Mouse (Mus musculus): Measurements from ENCODE around the gene Hnrnpk.
"Not testable (repeated sequence)": the region's sequence is repeated elsewhere in the genome, so short reads cannot be mapped to it uniquely, and the experiment has no call there.

Gene Hnrnpk

DNA sequence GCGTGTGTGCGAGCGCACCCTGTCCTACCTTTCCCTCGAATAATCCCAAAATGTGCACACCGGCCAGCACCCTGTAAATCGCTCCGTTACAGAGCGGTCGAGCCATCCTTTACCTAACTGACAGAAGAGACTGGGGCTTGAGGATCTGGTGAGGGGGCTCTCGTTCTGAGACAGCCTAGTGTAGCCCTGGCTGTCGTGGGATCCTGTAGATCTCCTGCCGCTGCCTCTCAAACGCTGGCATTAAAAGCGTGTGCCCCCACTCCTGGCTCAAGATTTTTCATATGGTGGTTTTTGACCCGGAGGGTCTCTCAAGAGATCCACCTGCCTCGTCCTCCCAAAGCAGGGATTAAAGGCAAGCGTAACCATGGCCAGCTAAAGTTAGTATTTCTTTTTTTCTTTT, at the start of gene Hnrnpk:
Gene Hnrnpk (minus strand): TSS at position 101 of the 400 bp plus-strand sequence.
- DNase-seq (ENCODE audit: low read depth, low spot score), result not testable (repeated sequence)

- no peak for DNase-seq (ENCODE audit: low read depth, low spot score)
These were observed 49.1 kb upstream of the Hnrnpk start for GRCm38 (mm10) chr13:58452246-58452645.

- DNase-seq (ENCODE audit: low read depth, low spot score), result no peak
These were observed 47.5 kb upstream of the Hnrnpk start for GRCm38 (mm10) chr13:58450459-58451182.

- DNase-seq (ENCODE audit: low read depth, low spot score), result no peak
These were observed 43.4 kb upstream of the Hnrnpk start for GRCm38 (mm10) chr13:58446541-58446940.

DNA sequence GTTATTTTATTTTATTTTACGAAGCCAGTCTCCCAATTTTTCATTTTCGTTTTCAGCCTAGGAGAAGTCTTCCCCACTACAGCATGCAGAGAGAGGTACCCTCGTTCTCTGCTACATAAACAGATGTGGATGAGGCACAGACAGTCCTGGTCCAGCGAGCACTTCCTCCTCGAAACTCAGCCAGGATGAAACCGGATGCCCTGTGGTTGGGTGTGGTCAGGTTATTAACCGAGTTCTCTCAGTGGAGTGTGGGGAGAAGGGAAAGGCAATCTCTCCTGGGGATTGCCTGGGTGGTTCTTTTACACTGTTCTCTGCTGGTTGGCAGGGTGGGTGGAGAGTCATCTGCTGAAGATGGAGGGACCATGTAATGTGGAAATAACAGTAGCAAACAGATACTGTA, 40.6 kb upstream of the Hnrnpk start:
- DNase-seq (ENCODE audit: low read depth, low spot score), result peak; percentile 24

DNA sequence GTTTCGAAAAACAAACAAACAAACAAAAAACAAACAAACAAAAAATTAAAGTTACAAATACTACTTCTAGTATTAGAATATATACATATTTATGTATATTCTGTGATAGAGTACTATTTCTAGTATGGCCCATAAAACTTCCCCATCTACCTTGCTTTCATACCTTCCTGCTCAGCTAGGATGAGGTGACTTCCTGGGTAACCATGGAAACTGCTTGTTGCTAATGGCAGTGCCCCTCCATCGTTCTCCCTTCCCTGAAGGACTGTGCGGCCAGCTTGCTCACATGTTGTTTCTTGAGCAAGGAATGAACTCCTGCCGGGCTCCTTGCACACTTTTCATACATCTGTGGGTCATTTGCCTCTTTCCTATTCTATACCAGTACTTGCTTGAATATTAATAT, 40.2 kb upstream of the Hnrnpk start:
- no peak for DNase-seq (ENCODE audit: low read depth, low spot score)

DNA sequence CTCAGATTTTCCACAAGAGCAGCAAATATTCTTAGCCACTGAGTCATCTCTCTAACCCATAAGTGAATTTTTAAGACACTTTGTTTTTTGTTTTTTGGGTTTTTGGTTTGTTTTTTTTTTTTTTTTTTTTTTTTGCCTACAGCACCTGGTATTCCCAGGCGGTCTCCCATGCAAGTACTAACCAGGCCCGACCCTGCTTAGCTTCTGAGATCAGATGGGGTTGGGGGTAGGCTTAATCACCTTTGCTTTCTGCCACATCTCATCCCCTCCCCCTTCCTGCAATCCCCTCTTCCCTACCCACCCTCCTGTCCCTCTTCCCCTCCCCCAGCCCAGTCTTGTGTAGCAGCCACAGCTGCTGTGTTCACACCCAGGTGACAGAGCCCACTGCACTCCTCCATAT, 36.6 kb upstream of the Hnrnpk start:
- DNase-seq (ENCODE audit: low read depth, low spot score), result no peak

DNA sequence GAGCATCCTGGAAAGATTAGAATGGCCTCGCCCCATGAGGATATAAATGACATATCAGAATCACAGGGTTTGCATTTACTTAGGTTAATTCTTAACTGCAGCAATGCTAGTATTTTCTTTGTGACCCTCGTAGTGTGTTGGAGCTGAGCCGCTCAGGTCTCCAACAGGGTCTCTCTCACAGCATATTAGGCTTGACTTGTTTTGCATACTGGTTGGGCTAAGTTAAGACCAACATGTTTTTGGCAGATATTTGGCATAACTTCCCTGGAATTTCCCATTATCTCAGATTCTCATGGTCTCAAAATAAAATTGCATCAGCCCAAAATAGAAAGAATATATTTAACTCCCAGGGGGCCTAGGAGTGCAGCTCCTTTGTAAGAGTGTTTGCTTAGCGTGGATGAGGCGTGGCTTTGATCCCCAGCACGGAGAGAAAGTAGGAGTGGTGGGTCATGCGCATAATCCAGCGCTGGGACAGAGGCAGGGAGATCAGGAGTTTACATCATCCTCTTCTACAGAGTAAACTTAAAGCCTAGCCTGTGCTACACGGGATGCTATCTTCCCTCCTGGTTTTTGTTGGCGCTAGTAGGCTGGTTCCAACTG, 20.0 kb upstream of the Hnrnpk start:
- no peak for DNase-seq (ENCODE audit: low read depth, low spot score)

- no peak for DNase-seq (ENCODE audit: low read depth, low spot score)
These were observed 19.1 kb upstream of the Hnrnpk start for GRCm38 (mm10) chr13:58422242-58422641.

GRCm38 (mm10) chr13:58421026-58421425, 17.9 kb upstream of the Hnrnpk start:
- DNase-seq (ENCODE audit: low read depth, low spot score), result no peak

DNA sequence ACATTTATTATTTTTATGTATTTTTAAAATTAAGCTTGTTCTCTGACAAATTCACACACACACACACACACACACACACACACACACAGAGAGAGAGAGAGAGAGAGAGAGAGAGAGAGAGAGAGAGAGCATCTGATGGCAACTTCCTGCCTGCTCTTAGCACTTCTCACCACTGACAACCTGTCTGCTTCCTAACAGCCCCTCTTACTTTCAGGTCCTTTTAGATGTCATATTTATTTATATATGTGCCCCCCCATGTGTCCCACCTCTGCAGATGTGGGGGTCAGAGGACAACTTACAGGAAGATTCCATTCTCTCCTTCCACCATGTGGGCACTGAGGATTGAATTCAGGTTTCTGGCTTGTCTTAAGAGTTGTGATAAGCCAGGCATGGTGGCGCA, 16.1 kb upstream of the Hnrnpk start:
- DNase-seq (ENCODE audit: low read depth, low spot score), result no peak

GRCm38 (mm10) chr13:58418656-58419055, 15.5 kb upstream of the Hnrnpk start:
- DNase-seq (ENCODE audit: low read depth, low spot score), result no peak

- DNase-seq (ENCODE audit: low read depth, low spot score), result no peak
These were observed 12.7 kb upstream of the Hnrnpk start for GRCm38 (mm10) chr13:58415838-58416237.

- no peak for DNase-seq (ENCODE audit: low read depth, low spot score)
These were observed 12.2 kb upstream of the Hnrnpk start for GRCm38 (mm10) chr13:58415374-58415773.

- DNase-seq (ENCODE audit: low read depth, low spot score), result no peak
These were observed 7.9 kb upstream of the Hnrnpk start for GRCm38 (mm10) chr13:58411073-58411472.

- no peak for DNase-seq (ENCODE audit: low read depth, low spot score)
These were observed 416 bp downstream of the Hnrnpk start for GRCm38 (mm10) chr13:58402744-58403110.

- DNase-seq (ENCODE audit: low read depth, low spot score), result peak; percentile 98
These were observed 970 bp downstream of the Hnrnpk start, which contains the start of gene Rmi1 for GRCm38 (mm10) chr13:58402003-58402743. TSS of gene Rmi1 (plus strand) at chr13:58402248.

GRCm38 (mm10) chr13:58401135-58402002, 1.8 kb downstream of the Hnrnpk start:
- DNase-seq (ENCODE audit: low read depth, low spot score), result peak; percentile 88

GRCm38 (mm10) chr13:58400576-58400975, 2.6 kb downstream of the Hnrnpk start:
- DNase-seq (ENCODE audit: low read depth, low spot score), result peak; percentile 37

DNA sequence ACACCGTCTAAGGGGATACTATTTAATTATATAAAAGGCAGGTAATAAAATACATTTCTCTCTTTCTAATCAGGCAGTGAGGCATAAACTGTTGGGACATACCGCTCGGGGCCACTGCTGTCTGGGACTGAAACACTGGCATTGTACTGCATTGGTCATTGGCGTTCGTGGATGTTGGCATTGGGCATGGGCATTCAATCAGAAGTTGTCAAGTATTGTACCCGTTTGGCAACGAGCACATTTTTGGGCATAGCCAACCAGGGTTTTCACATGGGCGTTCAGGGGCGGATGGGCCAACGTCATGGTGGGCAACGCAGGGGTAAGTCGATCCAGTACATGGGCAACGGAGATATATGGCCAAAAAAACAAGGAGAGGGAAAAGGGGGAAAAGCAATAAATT, 5.5 kb downstream of the Hnrnpk start:
- DNase-seq (ENCODE audit: low read depth, low spot score), result no peak

DNA sequence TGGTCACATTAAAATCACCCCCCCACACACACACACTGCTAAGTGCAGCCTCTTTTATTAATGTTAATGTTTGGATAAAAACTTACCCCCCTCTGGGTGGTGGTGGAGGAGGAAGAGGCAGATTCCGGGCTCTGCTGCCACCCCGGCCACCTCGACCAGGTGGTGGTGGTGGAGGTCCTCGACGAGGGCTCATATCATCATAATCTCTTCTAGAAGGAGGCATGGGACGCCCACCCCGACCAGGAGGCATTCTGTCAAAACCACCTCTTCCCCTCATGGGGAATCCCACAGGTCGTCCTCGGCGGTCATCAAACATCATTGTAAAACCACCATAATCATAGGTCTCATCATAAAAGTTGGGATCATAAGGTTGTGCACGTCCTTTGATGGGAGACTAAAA, 8.8 kb downstream of the Hnrnpk start:
- DNase-seq (ENCODE audit: low read depth, low spot score), result not testable (repeated sequence)

All from CD4-positive helper T cell, adult 2 months (primary cell).